Mouse (Mus musculus) kidney, adult 11 months (tissue): ENCODE measurements around the gene Trim56.
A peak's percentile ranks its signal among the peaks of the same experiment; 100 is the strongest.
"Not testable (repeated sequence)": the region's sequence is repeated elsewhere in the genome, so short reads cannot be mapped to it uniquely, and the experiment has no call there.

Experiments
- DNase-seq: peaks from one replicate; pipeline ENCODE4 v3.0.0; 2022

The Trim56 gene

DNA sequence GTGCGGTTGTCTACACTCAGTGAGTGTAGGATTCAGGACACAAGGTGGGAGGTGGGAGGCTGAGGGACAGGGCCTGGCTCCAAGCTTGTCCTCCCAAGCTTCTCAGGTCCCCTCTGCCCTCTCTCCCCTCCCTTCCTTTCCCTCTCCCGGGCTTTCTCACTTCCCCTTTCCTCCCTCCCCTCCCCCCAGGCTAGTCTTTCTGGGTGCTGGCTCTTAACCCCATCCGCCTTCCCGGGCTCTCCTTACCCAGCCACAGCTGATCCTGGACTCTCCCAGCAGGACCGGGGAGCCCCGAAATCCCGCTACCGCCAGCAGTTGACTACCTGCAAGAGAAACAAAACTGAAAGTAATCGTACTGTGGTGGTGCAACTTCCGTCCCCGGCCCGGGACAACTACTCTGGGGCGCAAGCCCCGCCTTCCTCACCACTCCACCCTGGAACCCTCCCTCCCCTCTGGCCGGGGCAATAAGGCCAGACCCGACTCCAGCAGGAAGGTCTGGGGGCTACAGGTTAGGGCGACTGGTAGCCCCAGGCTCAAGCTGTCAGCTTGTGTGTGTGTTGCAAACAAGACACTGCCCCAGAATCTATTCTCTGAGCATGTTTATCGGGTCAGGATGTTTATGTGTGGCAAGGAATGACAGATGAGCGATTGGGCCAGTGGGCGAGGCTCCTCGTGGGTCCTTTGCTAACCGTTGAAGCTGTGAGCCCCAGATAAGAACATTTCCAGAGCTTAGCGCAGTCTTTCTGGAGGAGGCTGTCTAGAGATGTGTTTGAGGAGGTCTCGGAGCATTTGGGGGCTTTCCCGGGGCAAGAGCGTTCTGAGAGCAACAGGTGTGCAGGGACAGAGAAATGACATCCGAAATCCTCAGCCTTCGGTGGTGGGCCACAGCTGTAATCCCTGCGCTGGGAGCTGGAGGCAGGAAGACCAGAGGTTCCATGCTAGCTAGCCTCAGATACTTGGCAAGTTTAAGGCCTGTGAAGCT is at the start of gene Trim56:
Trim56 (minus strand) TSS at position 344 of the 982 bp plus-strand sequence.
- DNase-seq, result peak; percentile 82

DNA sequence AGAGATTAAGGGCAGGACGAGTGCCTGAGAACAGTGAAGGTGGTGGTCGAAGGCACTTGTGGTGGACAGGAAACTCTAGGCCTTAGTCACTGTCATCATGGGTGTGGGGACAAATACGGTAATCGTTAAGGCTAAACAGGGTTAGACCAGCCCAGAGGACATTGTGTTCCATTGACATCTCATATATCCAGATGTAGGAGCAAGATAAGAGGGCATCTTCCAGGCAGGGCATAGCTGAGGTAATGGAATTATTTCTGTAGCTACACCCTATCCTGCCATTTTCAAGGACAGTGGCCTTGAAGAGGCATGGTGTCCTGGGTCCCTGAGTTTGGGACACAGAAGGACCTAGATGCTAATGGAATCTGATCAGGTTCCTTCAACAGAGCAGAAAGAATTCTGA is 45.8 kb upstream of the Trim56 start:
- DNase-seq, result no peak

DNA sequence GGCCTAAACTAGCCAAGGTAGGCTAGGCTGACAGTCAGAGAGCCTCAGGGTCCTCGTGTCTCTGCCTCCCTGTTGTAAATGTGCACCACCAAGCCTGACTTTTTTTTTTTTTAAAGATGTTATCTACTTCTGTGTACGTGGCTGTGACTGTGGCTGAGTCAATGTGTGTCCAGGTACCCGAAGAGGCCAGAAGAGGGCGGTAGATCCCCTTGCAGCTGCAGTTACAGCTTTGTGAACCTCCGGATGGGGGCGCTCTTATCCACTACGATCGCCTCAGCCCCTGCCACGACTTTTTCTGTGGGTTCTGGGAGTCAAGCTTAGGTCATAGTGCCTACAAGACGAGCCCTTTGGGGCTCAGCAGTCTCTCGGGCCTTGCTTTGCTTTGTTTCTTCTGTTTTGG is 43.5 kb upstream of the Trim56 start:
- peak; percentile 22 for DNase-seq

DNA sequence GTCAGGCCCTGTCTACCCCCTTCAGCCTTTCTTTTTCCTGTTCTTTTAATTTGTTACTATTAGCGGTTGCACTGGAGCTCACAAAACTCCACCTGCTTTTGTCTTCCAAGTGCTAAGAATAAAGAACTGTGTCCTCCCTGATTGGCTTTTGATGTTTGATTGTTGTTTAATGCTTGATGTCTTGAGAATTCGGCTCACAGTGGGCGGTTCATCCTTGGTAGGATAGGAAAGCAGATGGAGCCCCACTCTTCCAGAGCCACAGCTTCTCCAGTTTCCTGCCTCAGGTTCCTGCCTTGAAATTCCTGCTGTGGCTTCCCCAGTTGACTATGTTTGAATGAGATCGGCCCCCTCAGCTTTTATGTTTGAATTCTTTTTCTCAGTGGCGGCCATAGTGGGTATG is 37.3 kb upstream of the Trim56 start:
- DNase-seq, result no peak

DNA sequence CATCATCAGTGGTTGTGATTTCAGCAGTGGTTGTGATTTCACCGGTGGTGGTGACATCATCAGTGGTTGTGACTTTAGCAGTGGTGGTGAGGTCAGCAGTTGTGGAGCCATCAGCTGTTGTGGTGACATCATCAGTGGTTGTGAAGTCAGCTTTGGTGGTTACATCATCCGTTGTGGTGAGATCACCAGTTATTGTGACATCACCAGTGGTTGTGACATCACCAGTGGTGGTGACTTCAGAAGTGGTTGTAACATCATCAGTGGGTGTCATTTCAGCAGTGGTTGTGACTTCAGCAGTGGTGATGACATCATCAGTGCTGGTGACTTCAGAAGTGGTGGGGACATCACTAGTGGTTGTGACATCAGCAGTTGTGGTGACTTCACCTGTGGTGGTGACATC is 36.6 kb upstream of the Trim56 start:
- DNase-seq, result no peak

DNA sequence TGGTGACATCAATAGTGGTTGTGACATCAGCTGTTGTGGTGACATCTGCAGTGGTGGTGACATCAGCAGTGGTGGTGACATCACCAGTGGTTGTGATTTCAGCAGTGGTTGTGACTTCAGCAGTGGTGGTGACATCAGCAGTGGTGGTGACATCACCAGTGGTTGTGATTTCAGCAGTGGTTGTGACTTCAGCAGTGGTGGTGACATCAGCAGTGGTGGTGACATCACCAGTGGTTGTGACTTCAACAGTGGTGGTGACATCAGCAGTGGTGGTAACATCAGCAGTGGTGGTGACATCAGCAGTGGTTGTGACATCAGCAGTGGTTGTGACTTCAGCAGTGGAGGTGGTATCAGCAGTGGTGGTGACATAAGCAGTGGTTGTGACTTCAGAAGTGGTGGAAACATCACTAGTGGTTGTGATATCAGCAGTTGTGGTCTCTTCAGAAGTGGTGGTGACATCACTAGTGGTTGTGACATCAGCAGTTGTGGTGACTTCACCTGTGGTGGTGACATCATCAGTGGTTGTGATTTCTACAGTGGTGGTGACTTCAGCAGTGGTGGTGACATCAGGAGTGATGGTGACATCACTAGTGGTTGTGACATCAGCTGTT is 33.4 kb upstream of the Trim56 start, which contains the start of gene Muc3:
Muc3 (minus strand) TSS at position 51 of the 611 bp plus-strand sequence.
- not testable (repeated sequence) for DNase-seq

DNA sequence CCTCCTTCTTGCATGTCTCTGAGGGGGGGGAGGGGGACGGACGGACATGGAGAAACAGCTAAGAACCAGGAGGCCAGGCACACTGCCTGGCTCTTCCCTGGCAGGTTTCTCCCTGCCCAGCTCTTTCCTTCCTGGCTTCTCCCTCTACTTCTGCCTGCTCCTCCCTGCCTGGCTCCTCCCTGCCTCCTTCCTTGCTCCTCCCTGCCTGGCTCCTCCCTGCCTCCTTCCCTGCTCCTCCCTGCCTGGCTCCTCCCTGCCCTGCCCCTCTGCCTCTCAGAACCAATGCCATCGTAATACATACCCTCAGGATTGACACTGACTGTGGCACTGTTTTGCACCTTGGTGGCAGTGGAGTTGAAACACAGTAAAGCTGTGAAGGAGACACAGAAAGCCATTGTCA is 24.8 kb upstream of the Trim56 start:
- DNase-seq, result no peak

DNA sequence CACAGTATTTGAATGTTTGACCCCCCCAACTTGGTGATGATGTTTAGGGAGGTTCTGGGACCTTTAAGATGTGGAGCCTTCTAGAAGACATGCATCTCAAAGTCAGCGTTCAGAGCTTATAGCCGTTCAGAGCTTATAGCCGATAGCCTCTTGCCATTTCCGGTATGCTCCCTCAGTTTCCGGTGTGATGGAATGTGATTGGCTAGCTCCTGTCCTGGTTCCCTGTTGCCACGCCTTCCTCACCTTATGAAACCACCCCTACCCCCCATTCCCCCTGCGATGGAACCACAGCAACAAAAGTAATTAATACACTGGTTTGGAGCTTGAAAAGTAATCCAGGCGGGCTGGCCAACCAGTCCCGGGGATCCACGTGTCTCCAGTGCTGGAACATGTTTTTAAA is 23.0 kb upstream of the Trim56 start:
- DNase-seq, result no peak

DNA sequence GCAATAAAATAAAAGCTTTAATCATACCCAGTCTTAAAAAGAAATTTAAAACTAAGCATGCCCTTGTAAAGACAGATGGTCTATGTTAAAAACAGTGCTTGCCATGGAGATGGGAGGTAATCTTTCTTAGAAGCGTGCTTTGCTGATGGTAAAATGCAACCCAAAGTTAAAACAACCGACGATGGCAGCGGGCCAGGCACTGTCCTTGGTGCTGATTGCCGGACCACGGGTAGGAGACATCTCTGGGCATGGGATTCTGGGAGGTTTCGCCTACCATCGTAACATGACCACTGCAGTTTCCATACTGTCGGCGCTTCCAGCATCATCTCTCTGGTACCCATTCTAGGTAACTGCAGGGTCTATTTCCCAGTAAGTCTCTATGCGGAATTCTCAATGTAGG is 18.9 kb upstream of the Trim56 start:
- no peak for DNase-seq

DNA sequence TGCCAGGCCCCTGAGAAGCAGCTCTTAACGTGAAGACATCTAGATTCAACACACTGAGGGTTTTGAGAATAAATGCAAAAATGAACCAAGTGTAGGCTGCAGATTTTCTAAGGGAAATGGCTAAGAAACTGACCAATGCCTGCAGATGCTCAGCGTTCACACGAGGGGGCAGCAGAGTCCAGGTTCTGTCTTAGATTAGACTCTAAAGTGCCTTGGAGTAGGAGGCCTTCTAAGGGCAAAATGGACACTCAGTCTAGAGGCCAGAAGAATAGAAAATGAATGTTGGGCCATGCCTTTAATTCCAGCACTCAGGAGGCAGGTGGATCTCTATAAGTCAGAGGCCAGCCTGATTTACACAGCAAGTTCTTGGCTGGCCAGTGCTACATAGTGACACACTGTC is 15.5 kb upstream of the Trim56 start:
- DNase-seq, result no peak

DNA sequence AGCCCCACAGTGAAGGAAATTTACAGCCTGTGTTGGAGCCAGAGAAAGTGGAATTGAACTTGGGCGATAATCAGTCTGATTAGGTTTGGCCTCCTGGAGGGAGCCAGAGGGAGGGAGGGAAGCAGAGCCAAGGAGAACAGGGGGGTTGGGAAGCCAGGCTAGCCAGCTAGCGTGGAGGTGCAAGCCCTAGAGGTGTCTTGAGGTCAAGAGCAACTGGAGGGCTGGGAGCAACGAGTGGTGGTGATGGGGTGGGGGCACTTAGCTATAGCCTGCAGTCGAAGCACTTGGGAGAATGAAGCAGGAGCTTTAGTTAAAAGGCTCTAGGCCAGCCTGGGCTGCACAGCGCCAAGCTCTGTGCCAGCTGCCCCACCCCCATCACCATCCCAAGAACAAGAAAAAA is 13.3 kb upstream of the Trim56 start:
- peak; percentile 70 for DNase-seq

DNA sequence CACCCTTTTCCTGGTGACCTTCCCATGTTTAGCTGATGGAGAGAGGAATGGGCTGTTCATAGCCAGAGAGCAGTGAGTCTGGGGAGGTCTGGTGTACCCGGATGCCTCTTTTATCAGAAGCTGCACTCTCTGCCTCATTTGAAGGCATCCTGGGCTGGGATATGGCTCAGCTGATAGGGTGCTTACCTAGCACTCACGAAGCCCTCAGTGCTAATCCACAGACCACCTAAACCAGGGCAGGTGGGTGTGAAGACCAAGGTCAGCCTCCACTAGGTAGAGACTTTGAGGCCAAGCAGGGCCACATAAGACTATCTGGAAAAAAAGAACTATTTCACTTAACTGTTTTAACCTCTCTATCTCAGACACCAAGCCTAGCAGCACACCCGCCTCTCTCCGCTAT is 7.5 kb upstream of the Trim56 start:
- DNase-seq, result no peak

DNA sequence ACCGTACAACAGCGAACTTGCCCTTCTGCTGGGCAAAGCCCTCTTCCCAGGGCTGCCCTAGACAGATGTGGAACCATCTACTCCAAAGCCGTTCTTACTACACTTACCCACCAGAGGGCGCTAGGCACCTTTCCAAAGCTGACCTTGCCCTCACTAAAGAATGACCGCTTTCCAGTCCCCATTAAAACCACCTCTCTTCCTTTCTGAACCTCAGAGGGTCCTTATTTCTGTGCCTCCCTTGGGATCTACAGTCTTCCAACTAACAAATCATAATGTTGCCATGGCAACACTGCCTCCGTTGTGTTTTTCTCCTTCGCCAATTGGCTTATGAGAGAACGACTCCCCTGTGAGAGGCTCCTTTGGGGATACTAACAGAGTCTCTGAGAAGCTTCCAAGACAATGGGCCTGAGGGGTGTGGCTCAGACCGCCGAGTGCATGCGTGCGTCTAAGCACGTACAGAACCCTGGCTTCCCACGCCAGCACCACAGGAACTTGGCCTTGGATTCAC is 6.7 kb upstream of the Trim56 start:
- DNase-seq, result peak; percentile 55

DNA sequence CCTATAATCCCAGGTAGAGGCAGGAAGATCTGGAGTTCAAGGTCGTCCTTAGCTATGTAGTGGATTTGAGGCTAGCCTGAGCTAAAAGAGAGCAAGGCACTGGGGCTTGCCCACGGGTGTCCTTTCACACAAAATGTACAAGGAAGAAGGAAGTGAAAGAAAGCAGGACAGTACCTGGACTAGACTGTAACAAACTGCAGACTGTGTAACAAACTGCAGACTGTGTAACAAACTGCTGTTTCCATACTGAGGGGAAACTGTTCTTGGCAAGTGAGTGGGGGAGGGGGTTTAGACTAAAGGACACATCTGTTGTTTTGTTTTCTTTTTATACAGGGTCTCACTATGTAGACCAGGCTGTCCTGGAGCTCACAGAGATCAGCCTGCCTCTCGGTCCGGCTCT is 5.3 kb upstream of the Trim56 start:
- no peak for DNase-seq

DNA sequence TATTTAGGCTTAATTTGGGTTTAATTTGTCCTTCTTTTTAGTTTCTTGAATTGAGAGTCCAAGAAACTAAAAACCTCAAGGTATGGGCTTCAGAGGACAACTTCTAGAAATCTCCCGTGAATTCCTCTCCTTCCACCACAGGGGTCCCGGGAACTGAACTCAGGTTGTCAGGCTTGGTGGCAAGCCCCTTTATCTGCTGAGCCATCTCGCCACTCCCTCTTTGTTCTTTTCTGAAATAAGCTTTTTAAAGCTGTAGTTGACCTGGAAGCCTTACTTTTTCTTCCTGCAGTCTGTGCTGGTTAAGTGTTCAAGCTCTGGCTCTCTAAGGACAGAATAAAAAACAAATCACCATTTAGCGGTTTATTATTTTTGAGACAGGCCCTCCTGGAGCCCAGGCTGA is 2.9 kb upstream of the Trim56 start:
- DNase-seq, result no peak

DNA sequence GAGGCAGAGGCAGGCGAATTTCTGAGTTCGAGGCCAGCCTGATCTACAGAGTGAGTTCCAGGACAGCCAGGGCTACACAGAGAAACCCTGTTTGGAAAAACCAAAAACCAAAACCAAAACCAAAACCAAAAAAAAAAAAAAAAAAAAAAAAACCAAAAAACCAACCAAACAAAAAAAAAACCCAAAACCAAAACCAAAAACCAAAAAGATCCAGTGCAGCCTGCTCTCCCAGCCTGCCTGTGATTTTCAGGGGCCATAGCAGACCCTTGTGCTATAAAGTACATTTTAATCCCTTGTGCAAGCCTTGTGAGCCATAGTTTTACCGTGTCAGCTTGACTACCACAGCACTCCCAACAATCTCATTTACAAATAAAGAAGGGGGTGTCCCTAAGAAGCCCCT is 2.0 kb upstream of the Trim56 start:
- DNase-seq, result not testable (repeated sequence)

DNA sequence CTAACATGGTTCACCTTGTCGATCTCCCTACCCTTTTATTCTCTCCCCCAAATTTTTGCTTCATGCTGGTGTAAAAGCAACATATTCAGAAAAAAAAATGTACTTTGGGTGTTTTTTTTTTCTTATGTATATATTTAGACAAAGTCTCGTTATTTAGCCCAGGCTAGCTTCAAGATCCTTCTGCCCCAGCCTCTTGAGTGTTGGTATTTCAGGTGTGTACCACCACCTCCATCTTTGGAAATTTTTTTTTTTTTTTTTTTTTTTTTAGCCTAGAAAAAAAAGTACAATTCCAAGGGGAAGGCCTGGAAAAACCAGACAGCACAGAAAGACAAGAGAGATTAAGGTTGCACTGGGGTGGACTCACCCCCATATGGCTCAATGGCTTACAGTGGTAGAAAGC is 978 bp upstream of the Trim56 start:
- no peak for DNase-seq

DNA sequence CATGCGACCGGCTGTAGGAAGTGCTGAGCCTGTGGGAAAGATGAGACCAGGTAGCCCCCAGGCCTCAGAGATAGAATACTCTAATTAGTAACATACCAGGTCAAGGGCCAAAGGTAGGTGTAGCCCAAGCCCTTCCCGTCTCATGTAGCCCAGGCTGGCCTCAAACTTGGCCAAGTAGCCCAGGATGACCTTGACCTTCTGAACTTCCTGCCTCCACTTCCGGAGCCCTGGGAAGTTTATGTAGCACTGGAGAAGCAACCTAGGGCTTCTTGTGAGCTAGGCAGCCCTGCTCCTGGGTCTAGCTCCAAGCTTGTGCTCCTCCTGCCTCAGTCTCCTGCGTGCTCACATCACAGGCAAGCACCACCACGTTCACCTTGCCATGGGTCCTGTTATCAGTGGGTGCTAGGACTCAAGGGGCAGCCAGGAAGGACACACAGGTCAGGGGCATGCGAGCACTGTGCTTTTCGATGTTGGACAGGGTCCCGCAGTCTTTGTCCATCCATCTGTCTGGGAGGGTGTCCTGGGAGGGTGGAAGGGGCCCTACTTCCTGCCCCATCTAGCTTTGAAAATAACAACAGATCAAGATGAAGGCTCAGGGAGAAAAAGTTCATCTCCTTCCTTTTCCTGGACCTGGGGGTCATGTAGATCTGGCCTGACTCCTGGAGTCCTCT is 983 bp downstream of the Trim56 start:
- no peak for DNase-seq

DNA sequence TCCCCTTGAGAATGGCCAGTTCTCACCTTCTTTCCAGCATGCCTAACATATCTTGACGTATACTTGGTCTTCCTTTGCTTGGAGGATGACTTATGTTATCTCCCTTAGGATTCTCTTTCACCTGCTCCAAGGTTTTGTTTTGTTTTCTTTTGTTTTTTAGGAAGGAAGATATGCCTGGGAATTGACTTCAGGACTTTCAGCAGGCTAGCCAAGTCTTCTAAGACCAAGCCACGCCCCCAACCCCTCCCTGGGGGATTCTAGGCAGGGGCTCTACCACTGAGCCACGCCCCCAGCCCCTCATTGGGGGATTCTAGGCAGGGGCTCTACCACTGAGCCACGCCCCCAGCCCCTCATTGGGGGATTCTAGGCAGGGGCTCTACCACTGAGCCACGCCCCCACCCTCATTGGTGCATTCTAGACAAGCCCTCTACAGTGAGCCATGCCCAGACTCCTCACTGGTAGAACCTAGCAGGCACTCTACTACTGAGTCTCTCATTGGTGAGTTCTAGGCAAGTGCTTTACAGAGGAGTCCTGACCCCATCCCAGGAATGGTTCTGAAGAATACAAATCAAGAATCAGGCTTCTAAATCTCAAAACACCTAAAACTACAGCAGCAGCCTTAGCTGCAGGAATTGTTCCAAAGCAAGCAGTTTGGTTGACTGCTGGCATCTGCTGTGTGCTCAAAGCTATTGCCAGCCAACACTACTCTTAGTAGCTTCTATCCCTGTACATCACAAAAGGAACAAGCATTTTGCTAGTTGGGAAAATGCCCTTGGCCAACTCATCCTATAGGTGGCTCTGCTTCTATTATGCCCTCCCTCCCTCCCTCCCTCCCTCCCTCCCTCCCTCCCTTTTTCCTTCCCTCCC is 4.2 kb downstream of the Trim56 start:
- DNase-seq, result no peak

DNA sequence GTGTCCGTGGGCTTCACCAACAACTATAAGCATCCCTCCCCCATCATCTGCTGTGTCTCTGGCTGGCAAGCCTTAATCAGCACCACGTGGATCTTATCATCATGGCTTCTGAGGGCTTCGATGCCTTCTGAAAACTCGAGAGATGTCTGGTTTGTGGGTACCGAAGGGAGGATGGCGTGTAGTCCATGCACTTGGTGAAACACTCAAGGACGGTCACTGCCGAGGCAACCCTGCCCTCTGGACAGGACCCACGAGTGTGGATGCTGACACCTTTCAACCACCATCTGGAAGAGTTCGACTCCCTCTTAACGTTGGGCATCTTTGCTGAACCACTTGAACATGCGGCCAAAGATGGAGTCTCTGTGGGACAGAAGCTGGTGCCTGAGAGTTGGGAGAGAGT is 5.1 kb downstream of the Trim56 start:
- DNase-seq, result no peak

DNA sequence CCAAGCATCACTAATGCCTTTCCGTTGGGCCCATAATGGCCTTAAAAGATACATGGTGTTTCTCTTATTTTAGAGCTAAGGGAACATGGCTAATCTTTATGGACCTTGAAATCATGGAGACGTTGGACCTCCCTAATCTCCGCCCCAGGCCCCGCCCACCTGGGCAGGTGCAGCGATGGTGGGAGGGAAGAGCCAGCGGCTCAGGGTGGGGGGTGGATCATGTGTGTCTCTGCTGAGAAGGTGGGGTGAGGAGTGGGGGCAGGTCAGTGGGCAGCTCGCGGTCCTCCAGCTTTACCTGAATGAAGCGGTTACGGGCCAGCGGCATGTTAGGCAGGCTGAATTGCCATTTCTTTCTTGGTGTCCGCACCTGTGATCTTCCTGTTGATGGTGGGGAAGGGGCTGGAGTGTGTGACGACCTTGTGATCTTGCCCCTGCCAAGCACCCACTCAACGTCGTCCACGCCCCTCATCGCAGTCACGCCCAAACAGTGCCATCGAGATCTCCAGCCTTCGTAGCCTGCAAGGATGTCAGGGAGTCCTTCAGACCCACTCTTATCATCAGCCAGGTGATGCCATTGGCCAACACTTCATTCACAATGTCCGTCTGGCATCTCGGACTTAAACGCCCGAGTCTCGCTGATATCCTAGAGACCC is 5.9 kb downstream of the Trim56 start:
- DNase-seq, result no peak

DNA sequence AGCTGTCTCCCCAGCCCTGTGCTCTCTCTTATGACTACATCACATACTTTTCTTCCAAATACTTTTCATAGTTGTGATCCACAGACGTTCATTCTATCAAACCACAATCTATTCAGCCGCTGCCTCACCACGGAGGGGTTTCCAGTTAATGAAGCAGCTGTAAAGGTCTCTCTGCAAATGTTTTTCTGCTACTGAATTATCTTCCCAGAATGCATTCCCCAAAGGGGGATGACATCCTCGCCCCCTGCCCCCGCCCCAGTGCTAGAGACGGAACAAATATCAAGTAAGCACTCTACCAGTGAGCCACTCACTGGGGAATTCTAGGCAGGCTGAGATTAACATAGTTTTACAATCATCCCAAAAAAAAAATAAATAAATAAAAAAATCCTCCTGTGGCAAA is 7.9 kb downstream of the Trim56 start:
- no peak for DNase-seq
